Mouse (Mus musculus) adrenal gland, adult 2 months (tissue): ENCODE measurements around the gene Rpp25. TPM values are rescaled to one million over a fixed set of nuclear protein-coding genes. Genes with fewer than 3 reads are reported as not detected.
A peak's percentile ranks its signal among the peaks of the same experiment; 100 is the strongest.

Experiments used
- DNase-seq: peaks from one replicate; pipeline ENCODE4 v3.0.0; 2021
- long read RNA-seq: library from polyadenylated mRNA; stranded (forward); transcript quantifications from one replicate; pipeline ENCODE4 v2.0.0, GENCODE M21; 2021
- polyA plus RNA-seq: library from polyadenylated mRNA; depleted of rRNA; stranded (reverse); fragments of >200 nt; gene quantifications from 2 replicates; pipeline ENCODE4 v1.2.3, GENCODE M21; 2012; rRNA removed
- total RNA-seq, 2 experiments: library from RNA; stranded (reverse); gene quantifications; 2 replicates each; pipeline ENCODE4 v1.2.3; 2021

Gene Rpp25
- total RNA-seq, result 1 to 10 TPM; 1.6 to 5.8 TPM
- polyA plus RNA-seq, result 6.1 and 6.3 TPM in 2 replicates
- long read RNA-seq, partial matches to known transcripts, result 0 of 4 reads
- long read RNA-seq, other reads (novel, unspliced or antisense), result 0 of 4 reads

DNA sequence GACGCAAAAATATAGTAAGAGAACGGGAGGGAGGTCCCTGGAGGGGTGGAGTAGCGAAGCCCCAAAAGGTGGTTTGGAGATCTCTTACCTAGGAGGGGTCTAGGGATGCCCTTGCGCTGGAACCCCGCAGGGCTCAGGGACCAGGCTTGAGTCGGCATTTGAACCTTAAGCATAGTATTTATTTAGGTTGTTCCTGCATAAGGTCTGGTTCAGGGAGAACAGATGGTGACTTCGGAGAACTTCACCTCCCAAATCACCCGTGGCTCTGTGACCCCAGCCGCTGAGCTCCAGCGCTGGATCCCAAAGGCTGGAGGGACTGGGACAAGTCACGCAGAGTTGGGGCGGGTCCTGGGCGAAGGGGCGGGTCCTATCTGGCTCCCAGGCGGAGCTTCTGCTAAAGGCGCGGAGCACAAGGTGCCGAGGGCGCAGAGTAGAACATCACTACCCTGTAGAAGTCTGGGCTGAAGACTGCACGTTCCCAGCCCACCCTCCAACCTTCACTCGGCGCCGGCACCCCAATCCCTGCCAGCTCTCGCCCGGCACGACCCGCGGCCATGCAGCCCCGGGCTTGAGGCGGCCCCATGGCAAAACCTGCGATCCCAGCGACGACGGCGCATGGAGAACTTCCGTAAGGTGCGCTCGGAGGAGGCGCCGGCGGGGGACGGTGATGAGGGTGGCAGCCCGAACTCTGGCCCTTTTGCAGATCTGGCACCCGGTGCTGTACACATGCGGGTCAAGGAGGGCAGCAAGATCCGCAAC lies at the start of gene Rpp25:
Gene Rpp25, plus strand, starts transcription at position 405 of the 759 bp plus-strand sequence.
- peak; percentile 87 for DNase-seq

DNA sequence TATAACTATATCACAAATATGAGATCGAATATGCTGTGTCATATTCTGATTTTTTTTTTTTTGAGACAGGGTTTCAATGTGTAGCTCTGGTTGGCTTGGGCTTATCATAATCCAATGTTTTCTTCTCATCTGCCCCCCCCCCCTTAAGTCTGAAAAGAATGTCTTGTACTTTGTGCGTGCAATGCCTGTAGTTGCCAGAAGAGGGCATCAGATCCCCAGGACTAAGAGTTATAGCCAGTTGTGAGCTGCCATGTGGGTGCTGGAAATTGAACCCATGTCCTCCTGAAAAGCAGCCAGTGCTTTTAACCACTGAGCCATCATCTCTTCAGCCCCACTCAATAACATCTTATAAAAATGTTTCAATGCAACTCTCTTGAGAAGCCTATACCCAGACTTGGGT lies 44.1 kb upstream of the Rpp25 start:
- no peak for DNase-seq

DNA sequence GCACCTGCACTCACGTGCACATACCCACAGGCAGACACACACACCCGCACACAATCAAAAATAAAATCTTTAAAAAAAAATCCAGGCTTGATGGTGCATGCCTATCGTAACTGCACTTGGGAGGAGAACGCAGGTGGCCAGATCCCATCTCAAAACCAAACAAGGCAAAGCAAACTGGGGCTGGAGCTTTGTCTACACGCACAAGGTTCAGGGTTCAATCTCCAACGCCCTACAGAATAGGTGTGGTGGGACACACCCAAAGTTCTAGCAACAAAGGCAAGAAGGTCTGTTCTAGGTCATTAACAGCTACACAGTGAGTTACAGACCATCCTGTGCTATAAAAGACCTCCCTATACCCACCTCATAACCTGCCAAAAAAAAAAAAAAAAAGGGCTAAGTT lies 41.0 kb upstream of the Rpp25 start:
- DNase-seq, result no peak

DNA sequence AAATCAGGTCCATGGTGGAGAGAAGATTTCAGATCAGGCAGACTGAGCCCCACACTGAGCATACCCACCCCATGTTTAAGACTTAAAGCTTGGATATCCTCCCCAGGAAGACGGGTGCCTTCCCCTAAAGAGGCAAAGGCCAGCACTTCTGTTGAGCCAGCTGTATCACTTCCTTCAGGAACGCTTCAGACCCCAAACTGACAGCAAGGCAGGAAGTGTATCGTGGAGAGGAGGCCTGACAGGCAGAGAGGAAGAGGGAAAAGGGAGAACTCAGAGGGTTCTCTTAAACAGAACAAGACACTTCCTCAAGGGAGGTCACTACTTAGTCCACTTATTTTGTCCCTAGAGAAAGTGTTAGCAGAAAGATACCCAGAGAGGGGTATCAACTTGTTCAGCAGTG lies 37.7 kb upstream of the Rpp25 start:
- DNase-seq, result no peak

DNA sequence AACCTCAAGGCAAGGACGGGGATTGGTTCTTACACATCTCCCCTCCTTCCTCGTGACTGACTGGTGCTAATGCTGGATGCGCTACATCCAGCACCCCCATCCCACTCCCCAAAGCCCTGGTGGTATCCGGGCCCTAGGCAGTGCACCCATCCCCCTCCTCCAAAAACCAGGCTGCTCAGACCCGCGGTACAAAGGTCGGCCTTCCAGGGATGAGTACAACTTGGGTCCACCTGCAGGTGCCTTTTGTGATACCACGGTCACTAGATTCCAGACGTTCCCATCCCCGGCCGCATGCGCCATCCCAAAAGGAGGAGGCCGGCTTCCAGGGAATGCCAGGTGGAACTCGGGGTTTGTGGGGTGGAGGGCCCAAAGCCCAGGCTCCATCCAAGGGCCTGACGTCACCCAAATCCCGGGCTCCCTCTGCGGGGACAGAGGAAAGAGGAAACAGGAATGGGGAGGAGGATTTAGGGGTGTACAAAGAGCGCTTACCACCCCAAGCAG lies 36.5 kb upstream of the Rpp25 start:
- DNase-seq, result peak; percentile 25

DNA sequence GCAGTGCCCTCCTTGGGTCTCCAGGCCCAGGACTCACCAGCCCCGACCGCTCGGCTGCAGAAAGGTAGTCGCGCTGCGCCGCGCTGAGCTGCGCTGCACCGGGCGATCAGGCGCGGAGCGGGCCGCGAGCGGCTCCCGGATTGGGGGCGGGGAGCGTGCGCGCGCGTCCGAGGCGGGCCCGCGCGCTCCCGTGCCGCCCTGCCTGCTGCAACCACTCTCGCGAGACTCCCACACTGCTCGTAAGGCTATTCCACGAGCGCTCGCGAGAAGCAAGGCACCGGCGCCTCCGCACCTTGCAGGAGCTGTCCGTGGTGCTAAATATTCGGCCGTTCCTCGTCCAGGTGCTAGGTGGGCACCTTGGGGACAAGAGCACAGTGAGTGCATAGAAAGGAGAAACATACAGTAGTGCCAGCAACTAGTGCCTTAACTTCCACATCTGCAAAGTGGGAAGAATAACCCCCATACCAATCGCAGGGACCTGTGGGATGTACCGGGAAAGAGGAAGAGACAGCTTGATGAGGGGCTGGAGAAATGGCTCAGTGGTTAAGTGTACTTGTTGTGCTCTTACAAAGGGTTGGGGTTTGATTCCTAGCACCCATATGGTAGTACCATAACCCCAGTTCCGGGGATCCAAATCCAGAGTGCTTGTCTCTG lies 35.8 kb upstream of the Rpp25 start, which contains the start of gene Scamp5:
Gene Scamp5, minus strand, starts transcription at position 165 of the 654 bp plus-strand sequence.
- peak; percentile 91 for DNase-seq

DNA sequence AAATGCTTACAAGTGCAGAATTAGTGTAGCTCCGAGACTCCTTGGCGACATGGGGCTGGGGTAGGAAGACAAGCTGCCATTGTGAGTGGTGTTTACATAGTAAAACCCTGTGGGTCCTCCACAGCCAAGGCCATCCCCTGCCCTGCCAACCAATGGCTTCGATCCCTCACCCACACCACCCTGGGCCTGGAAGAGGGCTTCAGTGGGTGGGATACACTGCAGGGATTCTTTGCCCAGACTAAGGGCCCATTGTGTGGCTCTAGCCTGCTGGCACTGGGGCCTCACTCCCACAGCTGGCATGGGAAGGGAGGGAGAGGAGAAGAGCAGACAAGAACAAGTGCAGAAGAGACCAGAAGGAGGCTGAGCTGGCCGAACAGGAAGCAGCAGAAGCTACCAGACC lies 34.9 kb upstream of the Rpp25 start:
- no peak for DNase-seq

DNA sequence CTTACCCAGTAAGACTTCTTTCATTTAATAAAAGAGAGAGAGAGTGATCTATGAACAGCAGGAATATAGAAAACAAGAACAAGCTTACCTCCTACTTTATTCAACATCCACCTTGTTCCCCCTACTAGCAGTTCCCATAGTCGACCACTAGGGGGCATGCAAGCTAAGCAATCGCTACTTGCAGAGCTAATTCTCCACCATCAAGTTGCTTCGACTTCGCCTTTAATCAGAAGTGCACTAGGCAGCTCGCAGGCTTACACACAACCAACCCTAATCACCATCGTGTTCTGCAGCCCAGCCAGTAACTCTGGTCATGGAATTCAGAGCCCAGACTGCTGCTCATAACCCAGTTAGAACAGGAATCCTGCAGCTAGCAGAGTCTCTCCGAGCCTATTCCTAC lies 18.1 kb upstream of the Rpp25 start:
- DNase-seq, result peak; percentile 82

DNA sequence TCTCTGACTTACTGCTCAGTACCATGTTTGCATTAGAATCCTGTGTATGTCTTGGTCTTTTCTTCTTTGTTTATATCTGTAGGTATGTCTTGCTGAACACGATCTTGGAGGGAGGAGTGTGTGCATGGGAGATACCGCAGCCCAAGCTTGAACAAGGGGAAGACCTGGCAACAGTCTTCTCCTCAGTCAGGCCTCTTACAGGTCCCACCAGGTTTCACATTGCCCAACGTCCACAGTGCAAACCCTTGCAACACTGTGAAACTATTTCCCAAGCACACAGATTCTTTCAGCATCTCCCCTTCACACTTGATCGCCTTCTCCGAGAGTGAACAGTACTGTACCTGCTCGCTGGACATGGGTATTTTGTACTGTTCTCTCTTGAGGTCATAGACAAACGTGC lies 16.0 kb upstream of the Rpp25 start:
- DNase-seq, result no peak

DNA sequence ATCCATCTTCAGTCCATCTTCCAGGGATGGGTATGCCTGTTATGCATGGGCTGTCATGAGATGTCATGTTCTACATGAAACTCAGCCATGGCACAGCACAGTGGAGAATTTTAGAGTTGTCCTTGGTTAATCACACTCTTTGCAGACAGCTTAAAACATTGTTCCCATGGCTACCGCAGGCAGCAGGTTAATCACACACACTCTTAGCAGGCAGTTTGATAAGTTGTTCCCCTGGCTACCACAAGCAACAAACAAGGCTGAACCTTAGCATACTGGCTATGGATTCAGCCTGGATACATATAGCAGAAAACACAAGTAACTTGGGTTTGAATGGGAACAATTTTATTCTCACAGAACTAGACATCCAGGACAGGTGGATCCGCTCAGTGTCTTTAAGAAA lies 10.3 kb upstream of the Rpp25 start:
- DNase-seq, result no peak

DNA sequence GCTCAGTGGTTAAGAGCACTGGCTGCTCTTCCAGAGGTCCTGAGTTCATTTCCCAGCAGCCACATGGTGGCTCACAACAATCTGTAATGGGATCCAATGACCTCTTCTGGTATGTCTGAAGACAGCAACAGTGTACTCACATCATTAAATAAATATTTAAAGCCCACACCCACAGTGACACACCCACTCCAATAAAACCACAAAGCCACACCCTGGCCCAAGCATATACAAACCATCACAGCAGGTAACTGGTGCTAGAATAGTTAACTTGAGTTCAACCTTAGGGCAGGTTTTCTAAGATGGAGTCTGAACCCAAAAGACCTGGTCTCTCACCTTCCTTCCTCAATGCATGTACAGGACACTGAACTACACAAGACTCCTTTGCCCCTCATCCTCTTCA lies 8.9 kb upstream of the Rpp25 start:
- DNase-seq, result no peak

DNA sequence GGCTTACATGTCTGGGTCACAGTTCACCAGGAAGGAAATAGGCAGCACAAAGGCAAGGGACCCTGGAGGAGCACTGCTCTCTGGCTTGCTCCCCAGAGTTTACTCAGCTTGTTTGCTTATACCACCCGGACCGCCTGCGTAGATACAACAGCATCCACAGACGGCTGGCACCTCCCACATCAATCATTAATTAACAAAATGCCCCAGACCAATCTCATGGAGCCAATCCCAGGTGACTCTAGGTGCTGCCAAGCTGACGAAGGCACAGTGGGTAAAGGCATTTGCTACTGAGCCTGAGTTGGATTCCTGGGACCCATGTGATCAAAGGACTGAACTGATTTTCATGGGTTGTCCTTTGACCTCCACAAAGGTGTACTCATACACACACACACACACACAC lies 6.6 kb upstream of the Rpp25 start:
- DNase-seq, result no peak

DNA sequence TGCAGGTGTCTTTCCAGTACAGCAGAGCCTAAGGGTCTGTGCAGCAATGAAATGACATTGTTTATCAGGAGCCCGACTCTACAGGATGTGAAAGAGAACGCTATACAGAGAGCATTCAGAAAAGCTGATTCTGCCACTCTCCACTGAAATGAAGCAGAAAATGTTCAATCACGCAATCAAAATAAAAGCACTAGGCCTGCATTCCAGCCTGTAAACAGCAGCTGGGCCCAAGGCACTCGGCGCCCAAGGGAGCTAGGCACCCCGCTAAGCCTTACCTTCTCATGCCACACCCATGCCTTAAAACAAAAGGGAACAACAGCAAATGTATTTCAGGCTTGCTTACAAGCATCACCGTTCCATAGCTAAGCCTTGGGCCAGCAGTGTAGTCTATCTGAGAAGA lies 5.3 kb upstream of the Rpp25 start:
- no peak for DNase-seq

DNA sequence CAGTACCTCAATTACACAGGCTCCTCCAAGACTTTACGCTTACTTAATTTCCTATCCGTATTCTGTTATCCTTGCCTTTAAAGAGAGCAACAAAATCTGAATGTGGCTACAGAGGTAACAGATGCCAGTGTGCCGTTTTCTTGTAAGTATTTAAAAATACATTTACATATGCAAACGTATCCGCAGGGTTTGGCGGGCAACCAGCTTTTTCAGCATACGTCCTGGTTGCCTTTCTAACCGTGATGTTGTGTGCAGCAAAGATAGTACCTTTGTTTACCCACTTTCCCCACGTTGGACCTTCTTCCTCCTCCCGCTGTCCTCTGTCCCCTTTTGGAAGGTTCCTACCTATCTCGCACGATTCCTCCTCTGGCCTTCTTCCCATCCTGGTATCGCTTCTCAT lies 2.4 kb upstream of the Rpp25 start:
- DNase-seq, result no peak

DNA sequence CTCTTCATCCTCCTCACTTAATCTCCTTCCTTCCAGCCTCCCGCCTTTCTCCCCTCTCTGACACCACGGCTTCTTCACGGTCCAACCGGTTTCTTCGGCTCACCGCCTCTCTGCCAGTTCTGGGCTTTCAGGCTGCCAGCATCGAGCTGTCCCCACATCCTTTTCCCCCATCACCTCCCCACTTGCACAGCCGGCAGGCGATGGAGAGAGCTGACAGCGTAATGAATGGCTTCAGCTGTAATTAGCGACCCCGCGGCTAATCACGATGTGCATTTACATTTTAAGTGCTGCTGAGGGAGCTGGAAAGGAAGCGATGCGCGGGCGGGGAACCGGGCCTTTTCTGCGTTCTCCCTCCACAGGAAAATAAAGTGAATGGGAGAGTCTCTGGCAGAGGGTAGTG lies 2.0 kb upstream of the Rpp25 start:
- DNase-seq, result no peak

DNA sequence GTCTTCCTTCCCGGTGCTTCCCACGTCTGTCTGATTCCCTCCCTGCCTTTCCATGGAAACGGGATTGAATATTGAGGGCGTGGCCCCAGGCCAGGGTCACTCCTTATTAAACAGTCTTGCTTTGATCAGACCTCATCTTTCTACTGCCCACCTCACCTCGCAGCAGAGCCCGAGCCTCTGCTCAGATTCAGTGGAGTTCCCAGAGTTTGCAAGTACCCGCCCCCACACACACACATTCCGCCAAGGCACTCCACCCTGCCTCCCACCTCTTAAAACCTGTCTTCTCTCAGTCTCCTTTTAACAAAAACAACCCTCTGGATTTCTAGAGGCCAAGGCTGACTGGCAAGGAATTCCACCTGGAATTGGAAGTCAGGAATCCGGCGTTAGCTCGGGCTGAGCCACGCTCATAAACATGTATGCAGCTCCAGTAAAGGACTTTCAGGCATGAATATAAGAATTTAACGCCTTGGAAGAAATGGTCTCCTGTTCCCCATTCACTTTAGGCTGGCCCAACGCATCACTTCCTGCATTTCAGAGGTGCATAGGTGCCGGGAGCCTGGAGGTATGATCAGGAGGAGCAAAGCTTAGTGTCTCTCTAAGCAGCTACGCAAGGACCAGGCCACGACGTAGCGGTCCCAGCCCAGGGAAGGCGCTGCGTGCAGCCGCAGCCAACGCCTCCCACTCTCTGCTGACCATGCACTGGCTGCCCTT lies 760 bp upstream of the Rpp25 start:
- peak; percentile 49 for DNase-seq

DNA sequence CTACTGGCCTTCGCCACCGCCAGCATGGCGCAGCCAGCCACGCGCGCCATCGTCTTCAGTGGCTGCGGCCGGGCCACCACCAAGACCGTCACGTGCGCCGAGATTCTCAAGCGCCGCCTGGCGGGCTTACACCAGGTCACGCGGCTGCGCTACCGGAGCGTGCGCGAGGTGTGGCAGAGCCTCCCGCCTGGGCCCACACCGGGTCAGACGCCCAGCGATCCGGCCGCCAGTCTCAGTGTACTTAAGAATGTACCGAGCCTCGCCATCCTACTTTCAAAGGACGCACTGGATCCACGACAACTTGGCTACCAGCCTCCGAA lies 515 bp downstream of the Rpp25 start:
- peak; percentile 71 for DNase-seq

DNA sequence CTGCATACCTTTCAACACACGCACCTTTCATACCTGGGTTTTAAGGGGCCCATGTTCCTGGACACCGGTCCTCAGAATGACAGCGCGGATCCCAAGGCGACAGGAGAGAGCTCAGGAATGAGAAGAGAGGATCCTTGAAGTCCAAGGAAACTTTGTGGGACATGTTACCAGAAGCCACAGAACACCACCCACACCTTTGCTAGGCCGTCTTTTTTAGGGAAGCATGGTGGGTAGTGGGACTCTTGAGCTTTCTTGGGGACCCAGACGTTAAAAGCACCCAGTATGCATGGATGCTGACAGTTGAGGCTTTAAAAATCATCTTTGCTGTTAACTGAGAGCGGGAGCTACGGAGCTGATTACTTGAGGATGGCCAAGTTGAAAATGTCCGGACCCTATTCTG lies 1.1 kb downstream of the Rpp25 start:
- DNase-seq, result no peak

DNA sequence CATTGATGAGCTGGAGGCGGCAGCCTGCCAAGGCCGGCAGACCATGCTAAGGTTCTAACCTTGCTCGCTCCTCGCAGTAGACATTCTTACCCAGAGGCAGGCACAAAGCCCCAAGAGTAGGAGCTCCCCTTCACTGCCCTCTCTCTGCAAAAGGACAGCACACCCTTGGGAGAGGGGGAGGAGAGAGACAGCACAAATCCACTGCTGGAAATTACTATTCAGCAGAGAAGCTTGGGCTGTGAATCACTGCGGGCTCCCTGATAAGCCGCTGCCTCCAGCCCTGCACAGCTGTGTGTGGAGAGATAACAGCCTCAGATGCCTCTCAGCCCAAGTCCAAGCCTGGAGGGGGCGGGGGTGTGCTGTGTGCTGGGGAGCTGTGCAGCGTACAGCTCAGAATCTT lies 1.9 kb downstream of the Rpp25 start:
- peak; percentile 87 for DNase-seq

DNA sequence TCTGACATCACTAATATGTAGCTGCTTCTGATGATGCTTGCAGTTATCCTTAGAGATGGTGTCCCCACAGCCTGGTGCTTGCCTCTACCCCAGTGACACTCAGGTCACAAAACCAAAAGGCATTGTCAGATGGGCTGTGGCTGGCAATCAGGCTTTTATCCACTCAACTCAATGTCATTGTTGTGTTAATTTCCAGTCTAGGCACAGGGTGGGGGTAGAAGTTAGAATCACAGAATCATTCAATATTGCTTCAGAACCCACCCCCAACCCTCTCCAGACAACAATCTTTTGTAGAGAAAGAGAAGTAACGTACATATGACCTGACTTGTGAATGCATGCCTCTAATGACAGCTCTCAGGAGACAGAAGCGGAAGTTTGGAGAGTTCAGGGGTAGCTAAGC lies 6.8 kb downstream of the Rpp25 start:
- DNase-seq, result no peak

DNA sequence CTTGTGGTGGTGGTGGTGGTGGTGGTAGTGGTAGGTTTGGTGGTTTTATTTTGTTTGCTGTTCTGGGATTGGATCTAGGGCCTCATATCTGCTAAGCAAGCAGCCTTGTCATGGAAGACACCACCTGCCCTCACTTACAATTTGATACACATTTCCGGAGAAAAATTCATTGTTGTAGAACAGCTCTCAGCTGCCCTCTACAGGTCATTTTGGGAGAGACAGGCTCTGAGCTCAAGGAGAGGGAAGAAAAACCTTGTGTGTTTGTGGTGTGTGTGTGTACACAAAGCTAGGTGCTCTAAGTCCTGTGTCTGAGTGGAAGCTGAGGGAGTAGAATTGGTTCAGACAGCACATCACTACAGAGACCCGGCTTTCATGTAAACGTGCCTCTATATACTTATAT lies 13.3 kb downstream of the Rpp25 start:
- DNase-seq, result no peak

DNA sequence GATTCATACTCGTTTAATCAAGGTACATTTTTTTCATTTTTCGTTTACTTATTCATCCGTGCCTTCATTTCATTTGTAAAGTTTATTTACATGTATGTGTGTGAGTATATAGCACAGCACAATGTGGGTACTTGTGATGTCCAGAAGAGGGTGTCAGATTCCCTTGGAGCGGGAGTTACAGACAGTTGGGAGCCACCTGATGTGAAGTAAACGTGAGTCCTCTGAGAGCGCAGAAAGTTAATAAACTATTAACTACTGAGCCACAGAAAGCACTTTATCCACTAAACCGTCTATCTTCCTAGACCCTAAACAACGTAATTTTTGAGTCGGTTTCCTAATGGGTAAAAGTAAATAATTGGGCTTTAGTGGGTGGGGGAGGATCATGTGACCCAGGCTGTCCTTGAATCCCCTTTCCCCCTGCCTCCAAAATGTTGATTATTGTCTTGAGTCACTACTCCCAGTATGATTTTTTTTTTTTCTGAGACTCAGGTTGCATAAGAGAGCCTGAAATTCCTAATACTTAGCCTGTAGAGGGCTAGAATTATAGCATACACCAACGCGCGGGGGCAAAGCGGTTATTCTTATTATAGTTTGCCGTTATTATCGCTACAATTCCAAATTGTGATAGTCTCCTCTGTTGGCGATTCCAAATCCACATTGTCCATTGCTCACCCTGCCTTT lies 16.7 kb downstream of the Rpp25 start:
- no peak for DNase-seq
